Mouse (Mus musculus) fat pad, adult 2 months (tissue): ENCODE results near the gene Zfp644.
"Not testable (repeated sequence)": the region's sequence is repeated elsewhere in the genome, so short reads cannot be mapped to it uniquely, and the experiment has no call there.

Experiments
- DNase-seq: peaks from one replicate; pipeline ENCODE4 v3.0.0-alpha.2; 2011; ENCODE audit warnings: low read depth, low spot score; ENCODE audit errors: extremely low read depth

Gene Zfp644

GRCm38 (mm10) chr5:106696396-106697337 lies at the start of gene Zfp644:
Gene Zfp644, minus strand, starts transcription at chr5:106697287.
- no peak for DNase-seq

- no peak for DNase-seq
These were observed 42.6 kb upstream of the Zfp644 start for GRCm38 (mm10) chr5:106739716-106740115.

- no peak for DNase-seq
These were observed 26.4 kb upstream of the Zfp644 start for GRCm38 (mm10) chr5:106723487-106723886.

GRCm38 (mm10) chr5:106722771-106723170 lies 25.7 kb upstream of the Zfp644 start:
- no peak for DNase-seq

- DNase-seq = no peak
These were observed 14.8 kb upstream of the Zfp644 start for GRCm38 (mm10) chr5:106711870-106712277.

GRCm38 (mm10) chr5:106711220-106711726 lies 14.2 kb upstream of the Zfp644 start:
- no peak for DNase-seq

GRCm38 (mm10) chr5:106710611-106711010 lies 13.5 kb upstream of the Zfp644 start:
- no peak for DNase-seq

GRCm38 (mm10) chr5:106710085-106710409 lies 13.0 kb upstream of the Zfp644 start:
- no peak for DNase-seq

- no peak for DNase-seq
These were observed 12.4 kb upstream of the Zfp644 start for GRCm38 (mm10) chr5:106709388-106710084.

GRCm38 (mm10) chr5:106706363-106706762 lies 9.3 kb upstream of the Zfp644 start:
- no peak for DNase-seq

GRCm38 (mm10) chr5:106705162-106705561 lies 8.1 kb upstream of the Zfp644 start:
- DNase-seq = no peak

GRCm38 (mm10) chr5:106695681-106696395 lies 1.2 kb downstream of the Zfp644 start:
- no peak for DNase-seq

GRCm38 (mm10) chr5:106695141-106695540 lies 1.9 kb downstream of the Zfp644 start:
- DNase-seq = no peak

GRCm38 (mm10) chr5:106694683-106695082 lies 2.4 kb downstream of the Zfp644 start:
- no peak for DNase-seq

- no peak for DNase-seq
These were observed 4.1 kb downstream of the Zfp644 start for GRCm38 (mm10) chr5:106693034-106693433.

- DNase-seq = no peak
These were observed 16.2 kb downstream of the Zfp644 start for GRCm38 (mm10) chr5:106680636-106681458.

- DNase-seq = no peak
These were observed 17.4 kb downstream of the Zfp644 start for GRCm38 (mm10) chr5:106679659-106680058.

- DNase-seq = not testable (repeated sequence)
These were observed 18.3 kb downstream of the Zfp644 start for GRCm38 (mm10) chr5:106678823-106679222.

GRCm38 (mm10) chr5:106676784-106677183 lies 20.3 kb downstream of the Zfp644 start:
- DNase-seq = no peak

- DNase-seq = no peak
These were observed 24.5 kb downstream of the Zfp644 start for GRCm38 (mm10) chr5:106672597-106672996.
